Mouse (Mus musculus) heart, postnatal 10 days (tissue): ENCODE measurements around the gene Usp21. TPM values are rescaled to one million over a fixed set of nuclear protein-coding genes. Genes with fewer than 3 reads are reported as not detected.

Experiments used
- total RNA-seq, 2 experiments: library from RNA; stranded (reverse); gene quantifications; 2 replicates each; pipeline ENCODE4 v1.2.3; 2021

Usp21 gene
- total RNA-seq, 2 experiments from 2014 or later: 20.7 to 26.8 TPM

Other genes starting within 250 kb of the Usp21 start
- 1 to 10 TPM; 7.4 to 8.9 TPM for gene Fcgr3, start 223.1 kb downstream of the Usp21 start, total RNA-seq
- gene Cfap126, start 174.1 kb downstream of the Usp21 start, total RNA-seq: 1 to 10 TPM in 1 of 2 experiments, under 1 TPM in 1; 0.67 to 1.6 TPM
- gene Sdhc, start 137.4 kb downstream of the Usp21 start, total RNA-seq: 1,000 to 10,000 TPM in 1 of 2 experiments, 100 to 1,000 TPM in 1; 973 to 1,003 TPM
- gene Mpz, start 137.3 kb downstream of the Usp21 start, total RNA-seq: 10 to 100 TPM; 11.0 to 18.1 TPM
- gene Pcp4l1, start 91.7 kb downstream of the Usp21 start, total RNA-seq: 100 to 1,000 TPM; 136 to 146 TPM
- not detected for gene Nr1i3, start 74.0 kb downstream of the Usp21 start, total RNA-seq
- gene Tomm40l, start 65.5 kb downstream of the Usp21 start, total RNA-seq: 10 to 100 TPM; 88.9 to 95.9 TPM
- gene Apoa2, start 62.9 kb downstream of the Usp21 start, total RNA-seq: 1 to 10 TPM; 2.3 to 4.2 TPM
- gene Fcer1g, start 53.6 kb downstream of the Usp21 start, total RNA-seq: 1 to 10 TPM; 9.0 to 9.6 TPM
- 1 to 10 TPM; 5.1 to 7.8 TPM for gene Adamts4, start 37.6 kb downstream of the Usp21 start, total RNA-seq
- gene Ndufs2, start 36.6 kb downstream of the Usp21 start, total RNA-seq: 1,000 to 10,000 TPM; 1,054 to 1,076 TPM
- gene B4galt3, start 17.7 kb downstream of the Usp21 start, total RNA-seq: 10 to 100 TPM; 28.0 to 28.6 TPM
- 10 to 100 TPM; 20.7 to 21.4 TPM for gene Ppox, start 6.8 kb downstream of the Usp21 start, total RNA-seq
- gene Ufc1, start 7.0 kb upstream of the Usp21 start, total RNA-seq: 100 to 1,000 TPM; 101 to 112 TPM
- gene Dedd, start 41.2 kb upstream of the Usp21 start, total RNA-seq: 10 to 100 TPM; 23.6 to 26.3 TPM
- 10 to 100 TPM; 20.9 to 22.1 TPM for gene Nit1, start 57.7 kb upstream of the Usp21 start, total RNA-seq
- gene Pfdn2, start 57.7 kb upstream of the Usp21 start, total RNA-seq: 10 to 100 TPM; 73.4 to 73.9 TPM
- under 1 TPM; 0.60 to 0.65 TPM for gene Klhdc9, start 72.8 kb upstream of the Usp21 start, total RNA-seq
- under 1 TPM in 1 of 2 experiments, not detected in 1; 0.22 TPM for gene Nectin4, start 82.1 kb upstream of the Usp21 start, total RNA-seq
- 1 to 10 TPM; 2.1 to 2.5 TPM for gene Arhgap30, start 101.0 kb upstream of the Usp21 start, total RNA-seq
- 10 to 100 TPM; 50.4 to 51.3 TPM for gene Usf1, start 123.3 kb upstream of the Usp21 start, total RNA-seq
- 1 to 10 TPM; 1.6 TPM for gene Tstd1, start 130.9 kb upstream of the Usp21 start, total RNA-seq
- 10 to 100 TPM; 59.4 to 65.1 TPM for gene F11r, start 149.5 kb upstream of the Usp21 start, total RNA-seq
- gene Alyref2, start 215.5 kb upstream of the Usp21 start, total RNA-seq: 1 to 10 TPM; 4.4 to 4.5 TPM
- gene Itln1, start 247.3 kb upstream of the Usp21 start, total RNA-seq: not detected